Mouse (Mus musculus): ENCODE data around the gene Olfr311.

- TF ChIP-seq CTCF (IDR thresholded peaks at IDR 0.05; ENCODE audit: control insufficient read depth, insufficient read depth, low read length), result no peak
- TF ChIP-seq POLR2A (IDR thresholded peaks at IDR 0.05; ENCODE audit: borderline replicate concordance, control insufficient read depth, low read depth, low read length), result no peak
Observed at GRCm38 (mm10) chr11:58803871-58804270, 35.2 kb upstream of the Olfr311 start.
